Mouse (Mus musculus) CH12.LX (cell line): ENCODE measurements around the gene Gm8297. TPM values are rescaled to one million over a fixed set of nuclear protein-coding genes. Genes with fewer than 3 reads are reported as not detected.
"Not testable (repeated sequence)": the region's sequence is repeated elsewhere in the genome, so short reads cannot be mapped to it uniquely, and the experiment has no call there.

ENCODE experiments used
- DNase-seq: peaks from one replicate; pipeline ENCODE4 v3.0.0-alpha.2; 2013; ENCODE audit errors: extremely low read depth
- H3K27ac ChIP-seq: 2 replicates; pipeline ENCODE4 v1.5.1; 2012; ENCODE audit warnings: low read depth, mild to moderate bottlenecking, control low read depth, moderate library complexity; ENCODE audit not compliant: insufficient read depth
- H3K27me3 ChIP-seq: replicated peaks from 2 replicates; pipeline ENCODE3; 2012; ENCODE audit warnings: inconsistent platforms
- H3K36me3 ChIP-seq, 2 experiments: replicated peaks in 1 of 2; 2 replicates each; pipeline versions ENCODE3 to v1.6.1; 2012; ENCODE audit warnings: inconsistent platforms in 1 of 2, low read length in 1 of 2, mild to moderate bottlenecking in 1 of 2, mixed read lengths in 1 of 2, moderate library complexity in 1 of 2; ENCODE audit not compliant: control insufficient read depth in 1 of 2, insufficient read depth in 1 of 2
- H3K4me1 ChIP-seq, 2 experiments: 2 replicates each; pipeline ENCODE4 v1.6.1; 2012; ENCODE audit warnings: inconsistent platforms in 1 of 2, moderate library complexity in 1 of 2; ENCODE audit not compliant: insufficient read depth in 2 of 2, control insufficient read depth in 1 of 2
- H3K4me2 ChIP-seq: 2 replicates; pipeline ENCODE4 v1.6.1; 2012; ENCODE audit warnings: low read depth, mild to moderate bottlenecking, control low read depth; ENCODE audit not compliant: poor library complexity, insufficient read depth, severe bottlenecking
- H3K4me3 ChIP-seq, 3 experiments: fragments of 150-350 bp in 1 of 3; sonication (generic) in 1 of 3; replicated peaks in 1 of 3; 2 replicates each; pipeline versions ENCODE3 to v1.5.1; 2011 to 2012; ENCODE audit warnings: low read depth in 2 of 3, low read length in 2 of 3, mild to moderate bottlenecking in 2 of 3, moderate library complexity in 2 of 3, control low read depth in 1 of 3, improper control_type of control experiment in 1 of 3, inconsistent platforms in 1 of 3, mixed read lengths in 1 of 3; ENCODE audit not compliant: poor library complexity in 1 of 3
- H3K79me2 ChIP-seq: replicated peaks from 2 replicates; pipeline ENCODE4 v1.6.1; 2012; ENCODE audit warnings: mild to moderate bottlenecking, moderate library complexity; ENCODE audit not compliant: control insufficient read depth, poor library complexity, insufficient read depth, severe bottlenecking; ENCODE audit errors: extremely low read depth
- H3K9ac ChIP-seq: 2 replicates; pipeline ENCODE4 v1.6.1; 2012; ENCODE audit warnings: low read depth, mild to moderate bottlenecking, control low read depth, moderate library complexity; ENCODE audit not compliant: insufficient read depth
- H3K9me3 ChIP-seq: replicated peaks from 2 replicates; pipeline ENCODE3; 2012; ENCODE audit warnings: low read length, inconsistent platforms, mixed read lengths
- dilution Hi-C: fragments of 300-500 bp; cut with MboI; formaldehyde crosslinking; loops from 2 replicates; pipeline ENCODE4 v1.14.3; 2020; ENCODE audit warnings: low sequenced_read_pairs; ENCODE audit not compliant: extremely low pct_unique_long_range_greater_than_20kb, extremely low pct_ligation_motif_present
- in situ Hi-C: fragments of 300-500 bp; cut with MboI; formaldehyde crosslinking; loops from 3 replicates; pipeline ENCODE4 v1.14.3; 2019; ENCODE audit warnings: low sequenced_read_pairs, low pct_ligation_motif_present, low pct_unique_long_range_greater_than_20kb, mixed read lengths
- polyA plus RNA-seq: library from polyadenylated mRNA; unstranded; fragments of >175 nt; gene quantifications from 2 replicates; pipeline ENCODE4 v1.2.1, GENCODE M21; 2012; ENCODE audit warnings: low read depth; ENCODE audit not compliant: insufficient read length
- total RNA-seq, 2 experiments: library from RNA; depleted of rRNA; stranded (reverse); fragments of 300-350 nt in 1 of 2; fragments of >200 nt in 1 of 2; gene quantifications; 2 replicates each; pipeline ENCODE4 v1.2.3; 2012 to 2014

Gene Gm8297
- not detected in 2 replicates for total RNA-seq (2012; rRNA removed)
- not detected in 2 replicates for total RNA-seq (2014; rRNA removed)
- polyA plus RNA-seq: not detected in 2 replicates

DNA sequence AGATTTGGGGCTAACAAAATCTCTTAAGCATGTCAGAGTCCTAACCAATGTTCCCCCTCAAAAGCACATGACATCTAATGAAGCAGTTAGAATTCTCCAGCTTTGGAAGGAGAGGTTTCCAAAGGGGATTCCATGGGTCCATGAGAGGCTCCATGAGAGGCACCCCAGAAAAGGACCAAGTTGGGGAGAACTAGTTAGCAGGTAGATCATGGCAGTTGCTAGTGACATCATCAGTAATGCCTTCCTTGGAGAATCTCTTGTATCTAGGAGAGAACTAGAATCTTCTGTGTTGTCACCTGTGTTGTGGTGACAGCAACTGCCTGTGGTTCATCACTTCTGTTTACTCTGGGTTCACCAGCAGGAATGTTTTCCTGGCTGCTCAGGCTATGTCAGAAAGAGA is at the start of gene Gm8297:
TSS of gene Gm8297 (plus strand) at position 301 of the 400 bp plus-strand sequence.
- H3K4me3 ChIP-seq, H3K27me3 ChIP-seq, H3K27ac ChIP-seq, H3K4me1 ChIP-seq, H3K9ac ChIP-seq, H3K79me2 ChIP-seq, dilution Hi-C loops, in situ Hi-C loops, H3K36me3 ChIP-seq, DNase-seq, H3K4me2 ChIP-seq, H3K9me3 ChIP-seq: not testable (repeated sequence)

DNA sequence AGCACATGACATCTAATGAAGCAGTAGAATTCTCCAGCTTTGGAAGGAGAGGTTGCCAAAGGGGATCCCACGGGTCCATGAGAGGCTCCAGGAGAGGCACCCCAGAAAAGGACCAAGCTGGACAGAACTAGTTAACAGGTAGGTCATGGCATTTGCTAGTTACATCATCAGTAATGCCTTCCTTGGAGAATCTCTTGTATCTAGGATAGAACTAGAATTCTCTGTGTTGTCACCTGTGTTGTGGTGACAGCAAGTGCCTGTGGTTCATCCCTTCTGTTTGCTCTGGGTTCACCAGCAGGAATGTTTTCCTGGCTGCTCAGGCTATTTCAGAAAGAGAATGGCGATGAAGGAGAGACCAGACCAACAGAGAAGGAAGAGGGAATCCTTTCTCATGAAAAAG is 31.9 kb downstream of the Gm8297 start, which contains the start of gene Gm3298:
TSS of gene Gm3298 (plus strand) at position 301 of the 400 bp plus-strand sequence.
- dilution Hi-C loops, H3K4me1 ChIP-seq, H3K27me3 ChIP-seq, H3K4me2 ChIP-seq, H3K9me3 ChIP-seq, H3K4me3 ChIP-seq, H3K27ac ChIP-seq, in situ Hi-C loops, H3K9ac ChIP-seq, DNase-seq, H3K36me3 ChIP-seq, H3K79me2 ChIP-seq: not testable (repeated sequence)

Other genes starting within 250 kb of the Gm8297 start
- not detected in 2 replicates for gene Gm9602, start 207.6 kb upstream of the Gm8297 start, total RNA-seq (2012; rRNA removed)
- gene Gm9602, start 207.6 kb upstream of the Gm8297 start, total RNA-seq (2014; rRNA removed): not detected in 2 replicates
- gene Gm9602, start 207.6 kb upstream of the Gm8297 start, polyA plus RNA-seq: not detected in 2 replicates
- not detected in 2 replicates for gene Gm3269, start 145.8 kb upstream of the Gm8297 start, total RNA-seq (2012; rRNA removed)
- gene Gm3269, start 145.8 kb upstream of the Gm8297 start, total RNA-seq (2014; rRNA removed): not detected in 2 replicates
- not detected in 2 replicates for gene Gm3269, start 145.8 kb upstream of the Gm8297 start, polyA plus RNA-seq
- not detected in 2 replicates for gene Gm3264, start 128.4 kb upstream of the Gm8297 start, total RNA-seq (2012; rRNA removed)
- not detected in 2 replicates for gene Gm3264, start 128.4 kb upstream of the Gm8297 start, total RNA-seq (2014; rRNA removed)
- not detected in 2 replicates for gene Gm3264, start 128.4 kb upstream of the Gm8297 start, polyA plus RNA-seq
- gene Gm3278, start 91.5 kb upstream of the Gm8297 start, total RNA-seq (2012; rRNA removed): not detected in 2 replicates
- not detected in 2 replicates for gene Gm3278, start 91.5 kb upstream of the Gm8297 start, total RNA-seq (2014; rRNA removed)
- not detected in 2 replicates for gene Gm3278, start 91.5 kb upstream of the Gm8297 start, polyA plus RNA-seq
- gene Gm3298, start 32.0 kb downstream of the Gm8297 start, total RNA-seq (2012; rRNA removed): not detected in 2 replicates
- gene Gm3298, start 32.0 kb downstream of the Gm8297 start, total RNA-seq (2014; rRNA removed): not detected in 2 replicates
- gene Gm3298, start 32.0 kb downstream of the Gm8297 start, polyA plus RNA-seq: not detected in 2 replicates
- not detected in 2 replicates for gene 4930555G01Rik, start 66.7 kb downstream of the Gm8297 start, total RNA-seq (2012; rRNA removed)
- not detected in 2 replicates for gene 4930555G01Rik, start 66.7 kb downstream of the Gm8297 start, total RNA-seq (2014; rRNA removed)
- gene 4930555G01Rik, start 66.7 kb downstream of the Gm8297 start, polyA plus RNA-seq: not detected in 2 replicates
- gene Gm8281, start 87.1 kb downstream of the Gm8297 start, total RNA-seq (2012; rRNA removed): not detected in 2 replicates
- not detected in 2 replicates for gene Gm8281, start 87.1 kb downstream of the Gm8297 start, total RNA-seq (2014; rRNA removed)
- gene Gm8281, start 87.1 kb downstream of the Gm8297 start, polyA plus RNA-seq: not detected in 2 replicates
- not detected in 2 replicates for gene Gm8279, start 147.6 kb downstream of the Gm8297 start, total RNA-seq (2012; rRNA removed)
- gene Gm8279, start 147.6 kb downstream of the Gm8297 start, total RNA-seq (2014; rRNA removed): not detected in 2 replicates
- gene Gm8279, start 147.6 kb downstream of the Gm8297 start, polyA plus RNA-seq: not detected in 2 replicates
- not detected in 2 replicates for gene Gm3317, start 180.6 kb downstream of the Gm8297 start, total RNA-seq (2012; rRNA removed)
- not detected in 2 replicates for gene Gm3317, start 180.6 kb downstream of the Gm8297 start, total RNA-seq (2014; rRNA removed)
- not detected in 2 replicates for gene Gm3317, start 180.6 kb downstream of the Gm8297 start, polyA plus RNA-seq
- not detected in 2 replicates for gene Gm8271, start 201.9 kb downstream of the Gm8297 start, total RNA-seq (2012; rRNA removed)
- gene Gm8271, start 201.9 kb downstream of the Gm8297 start, total RNA-seq (2014; rRNA removed): not detected in 2 replicates
- gene Gm8271, start 201.9 kb downstream of the Gm8297 start, polyA plus RNA-seq: not detected in 2 replicates